Comparison of ENCODE assay signal across 21 mouse cellular contexts in the genomic region with DNA sequence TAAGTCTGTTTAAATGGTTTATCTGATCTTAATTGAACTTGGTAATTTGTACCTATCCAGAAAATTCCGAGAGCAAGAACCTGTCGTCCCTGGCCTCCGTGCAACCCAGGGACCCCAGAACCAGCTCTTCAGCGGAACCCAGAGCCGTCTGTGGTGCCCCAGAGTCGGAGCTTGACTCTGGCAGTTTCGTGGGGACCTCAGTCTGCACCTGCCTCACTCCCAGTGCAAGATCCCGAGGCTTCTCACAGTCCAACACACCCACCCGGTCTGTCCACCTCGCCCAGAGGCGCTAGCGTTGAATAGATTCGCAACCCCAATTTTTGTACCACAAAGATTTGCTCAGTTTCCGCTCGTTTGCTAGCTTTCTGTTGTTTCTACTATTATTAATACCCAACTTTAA.
DNase-seq lines count a peak whose midpoint lies in the region; ATAC-seq lines count a peak whose summit lies in the region.
"Had no signal": no experiment of that assay in that cellular context is flagged by ENCODE, and none has a peak within 500 bp of the region (broad histone marks: within the 10 kb centered on the region; RNA-seq: fewer than 3 reads in every experiment).

No protein-coding gene starts in this region.

- H3K4me2 ChIP-seq in forebrain, embryonic 11.5 days (ENCODE audit: low read depth, low read length, severe bottlenecking): no peak overlapping the region

- no peaks in the 10 kb centered on the region for H3K4me1 ChIP-seq in forebrain, embryonic 11.5 days (replicated peaks; ENCODE audit: control insufficient read depth, insufficient read depth, low read length)
- no peaks in the 10 kb centered on the region for H3K4me1 ChIP-seq in forebrain, embryonic 10.5 days

- no peak overlapping the region for H3K9ac ChIP-seq in forebrain, embryonic 11.5 days (ENCODE audit: low read length)

- no peak overlapping the region for H3K27ac ChIP-seq in forebrain, embryonic 11.5 days (ENCODE audit: low read depth, low read length)
- no peak overlapping the region for H3K27ac ChIP-seq in forebrain, embryonic 10.5 days

- H3K4me3 ChIP-seq in forebrain, embryonic 11.5 days (ENCODE audit: low read depth, low read length): no peak overlapping the region
- no peak overlapping the region for H3K4me3 ChIP-seq in forebrain, embryonic 10.5 days

- DNase-seq in forebrain, embryonic 11.5 days (ENCODE audit: low spot score): peak; percentile 48
- DNase-seq in forebrain, embryonic 10.5 days (ENCODE audit: extremely low spot score, low spot score): no peak
- peak; percentile 2 for DNase-seq in gastrocnemius, postnatal 14 days
- DNase-seq in gastrocnemius, adult 18-20 months (ENCODE audit: low spot score): no peak
- DNase-seq in heart, adult 11 months: peak; percentile 82
- no peak for DNase-seq in heart, adult 9 months (ENCODE audit: low spot score in 2 of 2)
- DNase-seq: adrenal gland, adult 2 months; adrenal gland, adult 8-10 months; adrenal gland, postnatal 10 days; adrenal gland, postnatal 14 days; adrenal gland, postnatal 25 days; adrenal gland, postnatal 36 days; B cell, adult 2 months; cerebellum, adult 11 months; cerebellum, adult 11-12 months; cerebellum, adult 18-20 months had no signal

- H3K27me3 ChIP-seq in forebrain, embryonic 11.5 days (ENCODE audit: control insufficient read depth, insufficient read depth, low read length): no peaks in the 10 kb centered on the region
- no peaks in the 10 kb centered on the region for H3K27me3 ChIP-seq in forebrain, embryonic 10.5 days (ENCODE audit: poor library complexity, severe bottlenecking)
- H3K27me3 ChIP-seq: CH12.LX, Patski had no signal

- intact Hi-C loops in gastrocnemius, postnatal 14 days (cut with DNase I; ENCODE audit: low total_unique reads): no loop called here

- no peaks in the 10 kb centered on the region for H3K36me3 ChIP-seq in forebrain, embryonic 11.5 days (ENCODE audit: control insufficient read depth, insufficient read depth, low read length)
- H3K36me3 ChIP-seq in forebrain, embryonic 10.5 days (replicated peaks): no peaks in the 10 kb centered on the region
- H3K36me3 ChIP-seq: G1E had no signal

- H3K9me3 ChIP-seq in forebrain, embryonic 11.5 days (ENCODE audit: control insufficient read depth, low read length): no peaks in the 10 kb centered on the region
- H3K9me3 ChIP-seq in forebrain, embryonic 10.5 days: no peaks in the 10 kb centered on the region
- H3K9me3 ChIP-seq: G1E had no signal

- 93% methylated on average over 15 of the region's 15 CpGs for WGBS in forebrain, embryonic 11.5 days
- WGBS in forebrain, embryonic 10.5 days: 95% methylated on average over 15 of the region's 15 CpGs

- no peak for ATAC-seq in forebrain, embryonic 11.5 days (replicated peaks; ENCODE audit: low FRiP score)
- ATAC-seq: activated CD4-positive, CD25-positive, alpha-beta regulatory T cell, adult 4 months; CD4-positive, CD25-positive, alpha-beta regulatory T cell, adult 4 months; Patski had no signal

Comparison
In these comparisons a context has a peak if more than half of its experiments do, and no peak if none do; other contexts are left out.
1. DNase-seq: peak in forebrain, embryonic 11.5 days (single experiment), gastrocnemius, postnatal 14 days (single experiment) and heart, adult 11 months (single experiment); none in forebrain, embryonic 10.5 days (single experiment), gastrocnemius, adult 18-20 months (single experiment) and heart, adult 9 months (0 of 2).